ENCODE assay signal across 7 mouse cellular contexts in genomic region chr13:73467421-73468237, GRCm38 (mm10). TPM values are rescaled to one million over a fixed set of nuclear protein-coding genes. Genes with fewer than 3 reads are reported as not detected.
DNase-seq lines count a peak whose midpoint lies in the region; ATAC-seq and TF ChIP-seq lines count a peak whose summit lies in the region.

No protein-coding gene starts in this region.

- peaks cover 10% of the 10 kb centered on the region for H3K79me2 ChIP-seq in CH12.LX (replicated peaks; ENCODE audit: control insufficient read depth, extremely low read depth, insufficient read depth, poor library complexity, severe bottlenecking)

- H3K27me3 ChIP-seq in CH12.LX (replicated peaks), result no peaks in the 10 kb centered on the region
- H3K27me3 ChIP-seq in Patski, result no peaks in the 10 kb centered on the region
- no peaks in the 10 kb centered on the region for H3K27me3 ChIP-seq in embryonic facial prominence, embryonic 12.5 days
- H3K27me3 ChIP-seq in stomach, embryonic 16.5 days (ENCODE audit: control insufficient read depth, insufficient read depth, low read length), result no peaks in the 10 kb centered on the region

- H3K9ac ChIP-seq in CH12.LX (ENCODE audit: insufficient read depth, low read depth), result peak overlapping the region; percentile 59
- H3K9ac ChIP-seq in embryonic facial prominence, embryonic 12.5 days, result peak overlapping the region; percentile 88
- H3K9ac ChIP-seq in stomach, embryonic 16.5 days (ENCODE audit: low read length), result peak overlapping the region; percentile 96

- no peak for TF ChIP-seq POLR2A in CH12.LX (IDR thresholded peaks at IDR 0.05; ENCODE audit: low read depth, low read length)

- intact Hi-C loops in heart, postnatal 14 days (cut with DNase I), result loop anchor here (2.0 to 5.0 kb wide), 2 partner anchors 23 to 40 kb away; no protein-coding TSS in a partner anchor

- peak; percentile 27 for DNase-seq in CH12.LX (ENCODE audit: extremely low read depth)
- DNase-seq in Patski (ENCODE audit: low read depth, low spot score), result no peak
- peak; percentile 39 to 41 for DNase-seq in heart, postnatal 14 days
- DNase-seq in layer of hippocampus, postnatal 25 days (ENCODE audit: extremely low spot score in 1 of 2, low spot score in 1 of 2), result peak; percentile 34 to 46

- H3K9me3 ChIP-seq in CH12.LX (replicated peaks; ENCODE audit: low read length), result no peaks in the 10 kb centered on the region
- no peaks in the 10 kb centered on the region for H3K9me3 ChIP-seq in embryonic facial prominence, embryonic 12.5 days
- H3K9me3 ChIP-seq in stomach, embryonic 16.5 days (replicated peaks; ENCODE audit: control insufficient read depth, low read length), result no peaks in the 10 kb centered on the region

- dilution Hi-C loops in CH12.LX (cut with MboI; ENCODE audit: extremely low pct_ligation_motif_present, extremely low pct_unique_long_range_greater_than_20kb, low sequenced_read_pairs), result no loop called here

- no peak for TF ChIP-seq EP300 in CH12.LX (IDR thresholded peaks at IDR 0.05; ENCODE audit: low read length)

- CTCF ChIA-PET in Patski (lab: Charles Lee), result interaction anchor here (1.0 to 2.7 kb wide), 5 partner anchors 9 to 42 kb away, joined by 3 to 6 read pairs (median 5); no protein-coding TSS in a partner anchor

- peak overlapping the region; percentile 98 for H3K4me2 ChIP-seq in CH12.LX (ENCODE audit: insufficient read depth, low read depth, poor library complexity, severe bottlenecking)
- H3K4me2 ChIP-seq in embryonic facial prominence, embryonic 12.5 days (replicated peaks), result peak overlapping the region; percentile 80
- peak overlapping the region; percentile 68 for H3K4me2 ChIP-seq in stomach, embryonic 16.5 days (ENCODE audit: low read depth, low read length)

- in situ Hi-C loops in CH12.LX (cut with MboI; ENCODE audit: low pct_ligation_motif_present, low pct_unique_long_range_greater_than_20kb, low sequenced_read_pairs) (no loop called here), Patski (cut with MboI; ENCODE audit: low pct_unique_long_range_greater_than_20kb) (loop anchor here (5.0 kb wide), 1 partner anchor 40 kb away; no protein-coding TSS in a partner anchor)

- H3K27ac ChIP-seq in CH12.LX (ENCODE audit: insufficient read depth, low read depth), result no peak overlapping the region
- H3K27ac ChIP-seq in embryonic facial prominence, embryonic 12.5 days, result peak overlapping the region; percentile 99
- H3K27ac ChIP-seq in stomach, embryonic 16.5 days (ENCODE audit: low read length), result peak overlapping the region; percentile 98

- peak overlapping the region; percentile 73 to 95 (median 93) for H3K4me3 ChIP-seq in CH12.LX (replicated peaks in 1 of 3; ENCODE audit: low read depth in 2 of 3, low read length in 2 of 3, poor library complexity in 1 of 3)
- H3K4me3 ChIP-seq in embryonic facial prominence, embryonic 12.5 days, result peak overlapping the region; percentile 89
- H3K4me3 ChIP-seq in stomach, embryonic 16.5 days (replicated peaks; ENCODE audit: low read length), result peak overlapping the region; percentile 93

- H3K4me1 ChIP-seq in CH12.LX (ENCODE audit: control insufficient read depth in 1 of 2, insufficient read depth in 2 of 2), result peaks cover 12 to 68% of the 10 kb centered on the region in 2 experiments
- H3K4me1 ChIP-seq in embryonic facial prominence, embryonic 12.5 days, result peaks cover 28% of the 10 kb centered on the region
- H3K4me1 ChIP-seq in stomach, embryonic 16.5 days (ENCODE audit: control insufficient read depth, insufficient read depth, low read length), result peaks cover 18% of the 10 kb centered on the region

- POLR2A ChIA-PET in Patski (lab: Charles Lee), result interaction anchor here (2.0 kb wide), 1 partner anchor 36 kb away, joined by 8 read pairs; no protein-coding TSS in a partner anchor

- no peak for TF ChIP-seq CTCF in CH12.LX (conservative IDR thresholded peaks at IDR 0.05 in 1 of 2, IDR thresholded peaks at IDR 0.05 in 1 of 2; ENCODE audit: low read depth in 2 of 2, low read length in 2 of 2)
- TF ChIP-seq CTCF in Patski (IDR thresholded peaks at IDR 0.05), result no peak

- peak; percentile 59 for ATAC-seq in Patski
- peak; percentile 88 for ATAC-seq in embryonic facial prominence, embryonic 12.5 days (ENCODE audit: insufficient number of reproducible peaks, insufficient read depth, low FRiP score, low TSS enrichment)
- peak; percentile 27; the same call in 1 of the 2 replicates for ATAC-seq in megakaryocyte-erythroid progenitor cell, adult 5-6 weeks (replicated peaks; ENCODE audit: low FRiP score, low TSS enrichment, poor library complexity, severe bottlenecking)
- peak; percentile 81 for ATAC-seq in stomach, embryonic 16.5 days (ENCODE audit: insufficient read depth, low FRiP score)

- WGBS in embryonic facial prominence, embryonic 12.5 days, result 1% methylated on average over 52 of the region's 53 CpGs
- under 1% methylated on average over 49 of the region's 53 CpGs for WGBS in stomach, embryonic 16.5 days

- peaks cover 4 to 22% of the 10 kb centered on the region in 2 experiments for H3K36me3 ChIP-seq in CH12.LX (replicated peaks in 1 of 2; ENCODE audit: control insufficient read depth in 1 of 2, insufficient read depth in 1 of 2, low read length in 1 of 2)
- no peaks in the 10 kb centered on the region for H3K36me3 ChIP-seq in embryonic facial prominence, embryonic 12.5 days
- no peaks in the 10 kb centered on the region for H3K36me3 ChIP-seq in stomach, embryonic 16.5 days (ENCODE audit: control insufficient read depth, insufficient read depth, low read length)

- TF ChIP-seq RAD21 in CH12.LX (IDR thresholded peaks at IDR 0.05; ENCODE audit: low read depth, low read length), result no peak

TF ChIP-seq in CH12.LX, 34 proteins besides CTCF, POLR2A, EP300 and RAD21 (continues in another document):
- TF ChIP-seq MXI1 (IDR thresholded peaks at IDR 0.05; ENCODE audit: low read depth, low read length) (peak; percentile 50), KAT2A (IDR thresholded peaks at IDR 0.05; ENCODE audit: insufficient replicate concordance, low read length) (no peak), CHD2 (IDR thresholded peaks at IDR 0.05; ENCODE audit: low read length) (no peak), BHLHE40 (IDR thresholded peaks at IDR 0.05; ENCODE audit: low read depth, low read length) (peak; percentile 81), UBTF (IDR thresholded peaks at IDR 0.05; ENCODE audit: low read depth, low read length) (peak; percentile 45; the same call in 1 of the 2 replicates), CHD1 (IDR thresholded peaks at IDR 0.05; ENCODE audit: low read depth, low read length) (no peak), SMC3 (IDR thresholded peaks at IDR 0.05; ENCODE audit: low read depth, low read length) (no peak), POLR2AphosphoS2 (IDR thresholded peaks at IDR 0.05; ENCODE audit: low read depth, low read length) (no peak), TCF12 (IDR thresholded peaks at IDR 0.05; ENCODE audit: low read depth, low read length) (0 out of 2 replicates have a peak, but pooled peaks have one; percentile 7), MAFK (IDR thresholded peaks at IDR 0.05; ENCODE audit: insufficient replicate concordance, low read length) (no peak), MEF2A (IDR thresholded peaks at IDR 0.05; ENCODE audit: borderline replicate concordance, low read depth, low read length) (no peak), NRF1 (IDR thresholded peaks at IDR 0.05; ENCODE audit: low read depth, low read length) (no peak), USF2 (conservative IDR thresholded peaks at IDR 0.05; ENCODE audit: low read depth, low read length) (no peak), GABPA (IDR thresholded peaks at IDR 0.05; ENCODE audit: insufficient replicate concordance, low read depth, low read length) (no peak), NELFE (IDR thresholded peaks at IDR 0.05; ENCODE audit: low read depth, low read length) (no peak), ZMIZ1 (IDR thresholded peaks at IDR 0.05; ENCODE audit: low read depth, low read length) (no peak), ETS1 (conservative IDR thresholded peaks at IDR 0.05; ENCODE audit: low read depth, low read length) (no peak), ZKSCAN1 (IDR thresholded peaks at IDR 0.05; ENCODE audit: borderline replicate concordance, low read depth, low read length) (peak; percentile 32), JUND (conservative IDR thresholded peaks at IDR 0.05; ENCODE audit: low read depth, low read length) (no peak), ELF1 (IDR thresholded peaks at IDR 0.05; ENCODE audit: low read depth, low read length) (0 out of 2 replicates have a peak, but pooled peaks have one; percentile 15), MAX (IDR thresholded peaks at IDR 0.05; ENCODE audit: low read length) (no peak), PAX5 (IDR thresholded peaks at IDR 0.05; ENCODE audit: low read length) (no peak), ZC3H11A (IDR thresholded peaks at IDR 0.05; ENCODE audit: low read depth, low read length) (no peak), MYC (IDR thresholded peaks at IDR 0.05; ENCODE audit: low read depth, low read length) (no peak), IRF4 (IDR thresholded peaks at IDR 0.05; ENCODE audit: low read depth, low read length) (no peak), TBP (conservative IDR thresholded peaks at IDR 0.05; ENCODE audit: low read depth, low read length) (no peak), RCOR1 (conservative IDR thresholded peaks at IDR 0.05; ENCODE audit: low read depth, low read length) (no peak), E2F4 (IDR thresholded peaks at IDR 0.05; ENCODE audit: insufficient replicate concordance, low read depth, low read length) (no peak), HCFC1 (IDR thresholded peaks at IDR 0.05; ENCODE audit: low read depth, low read length) (no peak; the same call in 1 of the 2 replicates), USF1 (IDR thresholded peaks at IDR 0.05; ENCODE audit: low read depth, low read length) (no peak), SIN3A (IDR thresholded peaks at IDR 0.05; ENCODE audit: low read length) (peak; percentile 58; the same call in 1 of the 2 replicates), JUN (IDR thresholded peaks at IDR 0.05; ENCODE audit: insufficient read depth, low read depth, low read length) (no peak)

RNA-seq across cellular contexts. Expression of gene Lpcat1, which starts 0.6 kb away (rescaled TPM):
- total RNA-seq in CH12.LX (2012; rRNA removed), result 22.6 and 24.4 TPM in 2 replicates
- 36.2 and 40.4 TPM in 2 replicates for total RNA-seq in CH12.LX (2014; rRNA removed)
- 33.2 and 36.9 TPM in 2 replicates for polyA plus RNA-seq in CH12.LX (2012; ENCODE audit: insufficient read length, low read depth)
- 73.9 TPM for polyA plus RNA-seq in Patski (2021)
- 59.3 and 64.8 TPM in 2 replicates for polyA plus RNA-seq in embryonic facial prominence, embryonic 12.5 days (2016; fragmentation: Nextera tagmentation; extraction: Ambion mirVana)
- 10 to 100 TPM in 1 of 2 experiments, 1 to 10 TPM in 1; 8.0 to 10.6 TPM for total RNA-seq in heart, postnatal 14 days (2021)
- total RNA-seq in layer of hippocampus, postnatal 25 days (2021), result 10 to 100 TPM; 37.6 to 42.4 TPM
- 46.7 and 50.6 TPM in 2 replicates for total RNA-seq in megakaryocyte-erythroid progenitor cell, adult 5-6 weeks (2014; fragmentation: Nextera tagmentation)
- total RNA-seq in megakaryocyte-erythroid progenitor cell, adult 5-6 weeks (2017), result 19.3 and 32.4 TPM in 2 replicates
- polyA plus RNA-seq in stomach, embryonic 16.5 days (2015; fragmentation: Nextera tagmentation; extraction: Ambion mirVana), result 20.0 and 21.0 TPM in 2 replicates

Comparison
In these comparisons a context has a peak if more than half of its experiments do, and no peak if none do; other contexts are left out.
1. ATAC-seq: peak in every context shown above with its lines; median percentile 88 in embryonic facial prominence, embryonic 12.5 days; 81 in stomach, embryonic 16.5 days; 59 in Patski; 27 in megakaryocyte-erythroid progenitor cell, adult 5-6 weeks.